Mouse (Mus musculus): ENCODE data around the gene Cdhr3. TPM values are rescaled to one million over a fixed set of nuclear protein-coding genes. Genes with fewer than 3 reads are reported as not detected.
A peak's percentile ranks its signal among the peaks of the same experiment; 100 is the strongest.

Cdhr3 gene
- polyA plus RNA-seq, 1 experiment from 2014 or later, result not detected

DNA sequence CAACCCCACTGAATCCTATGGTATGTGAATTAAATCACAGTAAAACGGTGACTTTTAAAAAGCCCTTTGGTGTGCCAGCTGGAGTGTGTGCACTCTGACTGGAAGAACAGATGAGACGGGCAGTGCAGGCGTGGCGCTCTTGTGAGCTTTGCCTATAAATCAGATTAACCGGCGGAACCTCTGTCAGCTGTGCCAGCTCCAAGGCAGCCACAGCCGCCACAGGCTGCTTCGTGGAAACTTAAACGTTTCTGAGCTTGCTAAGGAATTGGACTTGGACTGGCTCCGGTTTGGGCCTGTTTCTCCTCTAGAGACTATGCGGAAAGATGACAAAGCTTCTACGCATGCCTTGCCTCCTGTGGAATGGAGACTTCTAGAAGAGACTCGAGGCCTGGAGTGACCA is 62.6 kb downstream of the Cdhr3 start:
- Histone ChIP-seq H3K9ac (no peak overlapping the region), H3K4me2 (replicated peaks) (no peak overlapping the region), H3K9me3 (no peaks in the 10 kb centered on the region), H3K36me3 (no peaks in the 10 kb centered on the region), H3K27me3 (peaks cover 9% of the 10 kb centered on the region), H3K4me1 (peaks cover 18% of the 10 kb centered on the region), H3K27ac (no peak overlapping the region), H3K4me3 (no peak overlapping the region)
- 73% methylated on average over 13 of the region's 13 CpGs for whole genome bisulfite sequencing
- no peak for ATAC-seq (ENCODE audit: insufficient number of reproducible peaks, insufficient read depth, low FRiP score, low TSS enrichment)

DNA sequence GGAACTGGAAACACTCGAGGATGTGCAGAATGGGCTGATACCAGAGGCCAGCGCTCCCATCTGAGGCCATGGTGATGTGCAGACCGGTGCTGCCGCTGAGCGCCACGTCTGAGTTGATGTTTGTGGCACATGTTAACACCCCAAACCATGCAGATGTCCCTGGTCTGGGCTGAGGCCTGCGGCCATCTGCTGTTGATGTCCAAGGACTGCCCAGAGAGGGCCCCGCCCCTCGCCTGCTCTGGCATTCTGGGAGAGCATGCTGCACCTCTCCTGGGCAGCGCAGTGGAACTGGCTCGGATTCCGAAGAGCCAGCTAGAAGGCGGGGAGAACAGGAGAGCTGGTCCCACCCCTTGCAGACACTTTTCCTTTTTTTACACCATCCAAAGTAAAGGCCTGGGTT is 64.0 kb downstream of the Cdhr3 start:
- H3K4me1 ChIP-seq, result peaks cover 11% of the 10 kb centered on the region
- H3K9ac ChIP-seq, result no peak overlapping the region
- no peaks in the 10 kb centered on the region for H3K36me3 ChIP-seq
- H3K4me3 ChIP-seq, result no peak overlapping the region
- no peak overlapping the region for H3K4me2 ChIP-seq (replicated peaks)
- no peaks in the 10 kb centered on the region for H3K9me3 ChIP-seq
- H3K27me3 ChIP-seq, result peaks cover 4% of the 10 kb centered on the region; the same call in 1 of the 2 replicates
- WGBS, result 45% methylated on average over 13 of the region's 13 CpGs
- no peak overlapping the region for H3K27ac ChIP-seq
- no peak; the same call in 1 of the 2 replicates for ATAC-seq (ENCODE audit: insufficient number of reproducible peaks, insufficient read depth, low FRiP score, low TSS enrichment)

DNA sequence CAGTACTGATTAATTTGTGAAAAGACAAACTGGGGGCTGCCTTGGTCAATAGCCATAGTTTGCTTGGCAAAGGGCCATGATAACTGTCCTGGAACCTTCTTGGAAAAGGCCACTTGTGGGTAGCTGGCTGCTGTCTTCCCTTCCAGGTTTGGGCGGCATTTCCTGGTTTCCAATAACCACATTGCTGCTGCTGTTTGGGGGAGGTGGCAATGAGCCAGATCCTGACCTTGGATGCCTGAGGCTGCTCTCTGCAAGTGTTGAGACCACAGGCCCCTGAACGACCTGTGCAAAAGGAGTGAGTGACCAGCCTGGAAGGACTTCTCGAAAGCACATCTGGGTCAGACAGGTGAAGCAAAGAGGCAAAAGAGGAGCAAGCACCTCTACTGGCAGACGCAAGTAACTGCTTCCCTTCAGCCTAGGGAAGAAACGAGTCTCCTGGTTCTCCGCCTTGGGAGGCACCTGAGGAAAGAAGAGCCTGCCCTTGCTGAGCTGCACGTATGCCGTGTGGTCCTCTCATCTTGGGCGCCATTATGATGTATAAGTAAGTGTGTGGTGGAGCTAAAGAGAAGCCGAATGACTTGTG is 64.5 kb downstream of the Cdhr3 start:
- 42% methylated on average over 10 of the region's 10 CpGs for WGBS
- H3K4me3 ChIP-seq, result no peak overlapping the region
- no peak for ATAC-seq (ENCODE audit: insufficient number of reproducible peaks, insufficient read depth, low FRiP score, low TSS enrichment)
- peaks cover 4% of the 10 kb centered on the region; the same call in 1 of the 2 replicates for H3K27me3 ChIP-seq
- H3K4me2 ChIP-seq (replicated peaks), result no peak overlapping the region
- H3K27ac ChIP-seq, result no peak overlapping the region
- no peaks in the 10 kb centered on the region for H3K36me3 ChIP-seq
- peaks cover 11% of the 10 kb centered on the region for H3K4me1 ChIP-seq
- no peak overlapping the region for H3K9ac ChIP-seq
- no peaks in the 10 kb centered on the region for H3K9me3 ChIP-seq

DNA sequence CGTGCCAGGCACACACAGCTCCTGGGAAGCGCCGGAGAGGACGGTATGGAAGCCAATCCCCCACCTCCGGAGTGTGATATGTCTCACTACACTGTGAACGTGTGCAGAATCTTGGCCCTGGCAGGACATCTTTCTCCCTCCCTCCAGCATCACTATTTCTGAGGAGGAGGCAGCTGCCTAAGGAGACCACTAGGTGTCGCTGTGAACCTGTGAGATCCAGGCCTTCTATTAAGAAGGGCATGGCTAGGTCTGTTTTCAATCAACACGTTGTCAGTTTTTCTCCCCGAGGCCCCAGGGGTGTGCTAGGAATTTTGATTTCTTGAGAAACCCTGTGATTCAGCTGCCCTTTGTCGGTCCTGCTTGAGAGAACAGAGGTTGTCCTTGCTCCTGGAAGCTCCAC is 65.6 kb downstream of the Cdhr3 start:
- Histone ChIP-seq H3K9ac (no peak overlapping the region), H3K36me3 (no peaks in the 10 kb centered on the region), H3K4me1 (peaks cover 11% of the 10 kb centered on the region), H3K27ac (no peak overlapping the region), H3K4me3 (no peak overlapping the region), H3K4me2 (replicated peaks) (peak overlapping the region; percentile 39), H3K9me3 (peaks cover 5% of the 10 kb centered on the region; the same call in 1 of the 2 replicates), H3K27me3 (peaks cover 4% of the 10 kb centered on the region; the same call in 1 of the 2 replicates)
- WGBS, result 3% methylated on average over 10 of the region's 10 CpGs
- 0 out of 2 replicates have a peak, but pooled peaks have one; percentile 59 for ATAC-seq (ENCODE audit: insufficient number of reproducible peaks, insufficient read depth, low FRiP score, low TSS enrichment)

DNA sequence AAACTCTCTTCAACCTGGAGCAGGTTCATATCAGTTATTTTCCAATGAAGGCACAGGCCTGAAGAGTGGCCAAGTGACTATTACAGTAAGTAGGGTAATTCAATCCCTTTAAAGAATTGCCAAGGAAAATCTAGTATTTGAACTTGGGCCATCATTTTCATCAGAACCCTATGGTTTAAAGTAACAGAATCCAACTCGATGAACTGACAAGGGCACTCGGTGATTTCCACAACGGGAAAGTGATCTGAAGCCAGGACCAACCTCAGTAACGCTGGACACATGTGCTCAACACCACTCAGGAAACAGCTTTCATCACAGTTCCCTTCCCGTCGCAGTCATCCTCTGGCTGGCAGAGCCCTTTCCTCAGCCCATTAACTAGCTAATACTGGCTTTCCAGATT is 68.2 kb downstream of the Cdhr3 start:
- Histone ChIP-seq H3K9ac (no peak overlapping the region), H3K4me3 (no peak overlapping the region), H3K27ac (no peak overlapping the region), H3K9me3 (peaks cover 5% of the 10 kb centered on the region; the same call in 1 of the 2 replicates), H3K4me2 (replicated peaks) (no peak overlapping the region), H3K27me3 (no peaks in the 10 kb centered on the region), H3K36me3 (no peaks in the 10 kb centered on the region), H3K4me1 (peaks cover 11% of the 10 kb centered on the region)
- ATAC-seq (ENCODE audit: insufficient number of reproducible peaks, insufficient read depth, low FRiP score, low TSS enrichment), result no peak
- WGBS, result 47% methylated on average over 6 of the region's 6 CpGs

DNA sequence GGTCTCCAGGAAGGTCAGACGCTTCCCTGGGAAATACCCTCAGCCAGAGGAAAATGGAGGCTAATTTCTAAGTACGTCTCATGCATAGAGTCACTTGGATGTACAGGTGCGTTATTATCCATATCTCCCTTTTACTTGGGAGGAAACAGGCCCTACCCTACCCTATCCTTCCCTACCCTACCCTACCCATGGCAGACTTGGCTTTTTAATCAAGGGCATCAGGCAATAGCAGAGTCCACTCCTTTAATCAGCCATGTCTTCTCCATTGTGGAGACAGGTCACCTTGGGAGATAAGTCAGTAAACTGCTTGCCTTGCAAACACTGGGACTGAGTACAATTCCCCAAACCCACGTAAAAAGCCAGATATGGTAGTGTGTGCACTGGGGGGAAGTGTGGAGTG is 70.9 kb downstream of the Cdhr3 start:
- H3K9me3 ChIP-seq, result peaks cover 5% of the 10 kb centered on the region; the same call in 1 of the 2 replicates
- H3K4me2 ChIP-seq (replicated peaks), result no peak overlapping the region
- no peaks in the 10 kb centered on the region for H3K27me3 ChIP-seq
- H3K36me3 ChIP-seq, result no peaks in the 10 kb centered on the region
- peaks cover under 1% of the 10 kb centered on the region; the same call in 1 of the 2 replicates for H3K4me1 ChIP-seq
- H3K4me3 ChIP-seq, result no peak overlapping the region
- no peak for ATAC-seq (ENCODE audit: insufficient number of reproducible peaks, insufficient read depth, low FRiP score, low TSS enrichment)
- WGBS, result 87% methylated on average over 4 of the region's 4 CpGs
- H3K9ac ChIP-seq, result no peak overlapping the region
- H3K27ac ChIP-seq, result no peak overlapping the region

DNA sequence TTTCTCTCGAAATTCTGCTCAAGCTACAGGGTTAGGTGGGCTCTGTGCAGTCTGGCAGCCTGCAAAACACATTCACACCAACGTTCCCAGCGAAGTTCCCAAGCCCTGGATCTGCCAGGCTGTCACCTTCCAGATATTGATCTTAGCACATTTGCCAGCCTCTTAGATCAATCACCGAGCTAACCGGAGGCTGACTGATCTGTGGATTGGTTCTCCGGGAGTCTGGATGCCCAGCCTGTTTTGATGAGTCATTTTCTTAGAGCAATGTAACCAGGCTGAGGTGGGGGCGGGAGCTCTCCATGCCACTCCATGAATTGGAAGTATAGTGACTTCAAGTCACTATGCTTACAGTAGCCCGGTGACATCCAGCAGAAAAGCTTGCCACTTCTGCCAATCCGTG is 71.5 kb downstream of the Cdhr3 start:
- no peak overlapping the region for H3K4me2 ChIP-seq (replicated peaks)
- H3K27ac ChIP-seq, result no peak overlapping the region
- no peak overlapping the region for H3K4me3 ChIP-seq
- peaks cover 5% of the 10 kb centered on the region; the same call in 1 of the 2 replicates for H3K9me3 ChIP-seq
- no peaks in the 10 kb centered on the region for H3K27me3 ChIP-seq
- peaks cover 5% of the 10 kb centered on the region; the same call in 1 of the 2 replicates for H3K4me1 ChIP-seq
- no peaks in the 10 kb centered on the region for H3K36me3 ChIP-seq
- WGBS, result 87% methylated on average over 9 of the region's 9 CpGs
- no peak for ATAC-seq (ENCODE audit: insufficient number of reproducible peaks, insufficient read depth, low FRiP score, low TSS enrichment)
- H3K9ac ChIP-seq, result no peak overlapping the region

DNA sequence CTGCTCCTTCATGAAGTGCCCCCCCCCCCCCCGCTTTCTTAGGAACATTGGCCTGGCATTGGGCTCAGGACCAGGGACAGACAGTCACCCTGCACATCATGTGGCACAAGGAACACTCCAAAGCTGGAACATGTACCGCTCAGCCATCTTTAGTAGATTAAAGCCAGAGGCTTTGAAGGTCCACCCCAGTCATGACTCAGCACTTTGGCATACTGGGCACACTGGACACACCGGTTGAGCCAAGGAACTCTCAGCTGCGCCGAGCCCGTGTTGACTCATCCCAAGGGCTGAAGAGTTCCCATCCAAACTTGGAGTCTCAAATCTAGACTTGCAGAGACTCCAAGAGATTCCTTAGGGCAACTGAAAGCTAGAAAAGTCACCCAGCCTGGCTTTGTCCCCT is 72.7 kb downstream of the Cdhr3 start:
- Histone ChIP-seq H3K9me3 (peaks cover 5% of the 10 kb centered on the region; the same call in 1 of the 2 replicates), H3K4me2 (replicated peaks) (no peak overlapping the region), H3K4me3 (no peak overlapping the region), H3K4me1 (peaks cover 5% of the 10 kb centered on the region; the same call in 1 of the 2 replicates), H3K27me3 (no peaks in the 10 kb centered on the region), H3K9ac (no peak overlapping the region), H3K27ac (no peak overlapping the region), H3K36me3 (no peaks in the 10 kb centered on the region)
- 86% methylated on average over 6 of the region's 6 CpGs for WGBS
- no peak for ATAC-seq (ENCODE audit: insufficient number of reproducible peaks, insufficient read depth, low FRiP score, low TSS enrichment)

DNA sequence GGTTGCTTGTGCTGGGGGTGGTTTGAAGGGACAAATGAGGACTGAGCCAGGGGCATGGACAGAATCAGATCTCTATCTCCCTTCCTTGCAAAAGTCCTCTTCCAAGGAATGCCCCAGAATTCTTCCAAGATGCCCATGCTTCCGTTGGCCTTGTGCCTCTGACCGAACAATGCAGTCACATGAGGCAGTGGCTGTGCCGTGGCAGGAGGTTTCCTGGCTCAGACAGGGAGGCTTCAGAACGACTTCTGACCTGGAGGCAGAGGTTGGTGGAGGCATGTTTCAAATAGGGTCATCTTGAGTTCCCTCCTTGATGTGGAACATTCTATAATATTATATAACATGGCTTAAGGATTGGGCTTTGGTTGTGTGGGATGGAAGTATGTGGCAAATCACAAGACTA is 74.1 kb downstream of the Cdhr3 start:
- WGBS, result 52% methylated on average over 4 of the region's 4 CpGs
- no peak overlapping the region for H3K9ac ChIP-seq
- no peak overlapping the region for H3K4me2 ChIP-seq (replicated peaks)
- H3K9me3 ChIP-seq, result peaks cover 5% of the 10 kb centered on the region; the same call in 1 of the 2 replicates
- peaks cover 5% of the 10 kb centered on the region; the same call in 1 of the 2 replicates for H3K4me1 ChIP-seq
- H3K27ac ChIP-seq, result no peak overlapping the region
- H3K4me3 ChIP-seq, result no peak overlapping the region
- no peaks in the 10 kb centered on the region for H3K36me3 ChIP-seq
- H3K27me3 ChIP-seq, result no peaks in the 10 kb centered on the region
- no peak for ATAC-seq (ENCODE audit: insufficient number of reproducible peaks, insufficient read depth, low FRiP score, low TSS enrichment)

DNA sequence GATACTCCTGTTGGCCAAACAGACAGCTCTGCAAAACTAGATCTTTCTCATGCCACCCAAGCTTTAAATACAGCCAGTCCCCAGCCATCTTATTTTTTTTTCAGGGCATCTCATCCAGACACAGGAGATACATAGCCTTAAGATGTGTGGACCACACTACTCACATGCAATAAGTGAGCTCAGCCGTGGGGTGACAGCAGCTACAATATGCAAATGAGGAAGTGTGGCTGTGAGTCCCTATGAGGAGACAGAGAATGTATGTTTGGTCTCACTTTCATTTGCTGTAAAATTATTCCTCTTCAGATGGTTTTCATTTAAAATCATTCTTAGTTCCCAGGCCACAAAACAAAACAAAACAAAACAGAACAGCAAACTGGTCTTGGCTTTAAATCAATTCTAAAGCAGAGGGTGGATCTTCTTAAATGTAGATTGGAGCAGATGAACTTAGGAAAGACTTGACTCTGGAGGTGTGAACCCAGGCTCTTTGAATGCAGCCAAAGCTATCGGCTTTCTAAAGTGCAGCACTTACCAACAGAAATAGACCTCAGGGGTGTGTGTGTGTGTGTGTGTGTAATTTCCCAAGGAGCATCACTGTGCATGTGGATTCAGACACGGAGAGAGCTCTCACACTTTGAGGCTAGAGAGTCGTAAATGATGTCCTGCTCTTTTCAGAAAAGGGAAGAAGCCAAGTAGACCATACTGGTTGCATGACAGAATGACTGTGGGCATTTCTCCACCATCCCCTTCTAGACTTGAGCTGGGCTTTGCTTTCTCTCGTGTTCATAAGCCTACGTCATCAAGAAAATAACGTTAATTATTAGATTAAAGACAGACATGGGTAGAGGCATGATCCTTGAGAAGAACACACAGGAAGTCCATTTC is 75.6 kb downstream of the Cdhr3 start:
- H3K36me3 ChIP-seq, result no peaks in the 10 kb centered on the region
- no peak overlapping the region for H3K4me2 ChIP-seq (replicated peaks)
- WGBS, result 69% methylated on average over 7 of the region's 7 CpGs
- H3K4me3 ChIP-seq, result no peak overlapping the region
- H3K9me3 ChIP-seq, result no peaks in the 10 kb centered on the region
- ATAC-seq (ENCODE audit: insufficient number of reproducible peaks, insufficient read depth, low FRiP score, low TSS enrichment), result no peak
- no peak overlapping the region for H3K9ac ChIP-seq
- peaks cover 5% of the 10 kb centered on the region; the same call in 1 of the 2 replicates for H3K4me1 ChIP-seq
- no peak overlapping the region for H3K27ac ChIP-seq
- no peaks in the 10 kb centered on the region for H3K27me3 ChIP-seq

DNA sequence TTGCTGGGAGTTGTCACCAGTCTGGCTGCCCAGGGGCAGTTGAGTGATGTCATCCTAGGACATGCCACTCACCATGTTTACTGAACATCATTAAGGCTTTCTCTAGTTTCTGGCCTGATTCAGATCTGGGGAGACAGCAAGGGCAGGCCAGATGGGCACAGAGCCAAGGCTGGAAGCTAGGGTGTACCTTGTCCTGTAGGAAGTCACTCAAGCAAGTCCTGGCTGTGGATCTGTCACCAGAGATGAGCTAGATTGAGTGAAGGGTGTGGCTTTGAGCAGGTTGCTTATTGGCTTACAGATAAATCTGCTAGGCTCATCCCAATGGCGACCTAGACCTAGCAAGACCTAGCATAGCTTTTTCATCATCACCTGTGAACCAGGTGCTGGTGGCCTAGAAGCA is 77.6 kb downstream of the Cdhr3 start:
- no peaks in the 10 kb centered on the region for H3K9me3 ChIP-seq
- no peak overlapping the region for H3K4me2 ChIP-seq (replicated peaks)
- H3K27ac ChIP-seq, result no peak overlapping the region
- 93% methylated on average over 1 of the region's 1 CpGs for WGBS
- no peak overlapping the region for H3K9ac ChIP-seq
- peaks cover 5% of the 10 kb centered on the region; the same call in 1 of the 2 replicates for H3K4me1 ChIP-seq
- ATAC-seq (ENCODE audit: insufficient number of reproducible peaks, insufficient read depth, low FRiP score, low TSS enrichment), result no peak
- H3K27me3 ChIP-seq, result no peaks in the 10 kb centered on the region
- H3K4me3 ChIP-seq, result no peak overlapping the region
- H3K36me3 ChIP-seq, result no peaks in the 10 kb centered on the region

All from embryonic facial prominence, embryonic 12.5 days (tissue).